Mouse (Mus musculus) urinary bladder, postnatal 25 days (tissue): ENCODE measurements at regions not wholly inside any gene's neighbourhood (a gene's known extent, or its start where the extent isn't known, plus 50 kb on each side); places are given as distances from the start of the nearest gene placed in this dataset.

Source experiments
- DNase-seq: peaks from one replicate; pipeline ENCODE4 v3.0.0; 2022; ENCODE audit warnings: low spot score

GRCm38 (mm10) chr11:23170813-23171212 is 85.0 kb upstream of the Xpo1 start:
- DNase-seq: no peak

GRCm38 (mm10) chr11:23171760-23172159 is 84.1 kb upstream of the Xpo1 start:
- no peak for DNase-seq

GRCm38 (mm10) chr11:23181647-23182046 is 74.2 kb upstream of the Xpo1 start:
- no peak for DNase-seq

GRCm38 (mm10) chr11:23185211-23185610 is 70.6 kb upstream of the Xpo1 start:
- no peak for DNase-seq

DNA sequence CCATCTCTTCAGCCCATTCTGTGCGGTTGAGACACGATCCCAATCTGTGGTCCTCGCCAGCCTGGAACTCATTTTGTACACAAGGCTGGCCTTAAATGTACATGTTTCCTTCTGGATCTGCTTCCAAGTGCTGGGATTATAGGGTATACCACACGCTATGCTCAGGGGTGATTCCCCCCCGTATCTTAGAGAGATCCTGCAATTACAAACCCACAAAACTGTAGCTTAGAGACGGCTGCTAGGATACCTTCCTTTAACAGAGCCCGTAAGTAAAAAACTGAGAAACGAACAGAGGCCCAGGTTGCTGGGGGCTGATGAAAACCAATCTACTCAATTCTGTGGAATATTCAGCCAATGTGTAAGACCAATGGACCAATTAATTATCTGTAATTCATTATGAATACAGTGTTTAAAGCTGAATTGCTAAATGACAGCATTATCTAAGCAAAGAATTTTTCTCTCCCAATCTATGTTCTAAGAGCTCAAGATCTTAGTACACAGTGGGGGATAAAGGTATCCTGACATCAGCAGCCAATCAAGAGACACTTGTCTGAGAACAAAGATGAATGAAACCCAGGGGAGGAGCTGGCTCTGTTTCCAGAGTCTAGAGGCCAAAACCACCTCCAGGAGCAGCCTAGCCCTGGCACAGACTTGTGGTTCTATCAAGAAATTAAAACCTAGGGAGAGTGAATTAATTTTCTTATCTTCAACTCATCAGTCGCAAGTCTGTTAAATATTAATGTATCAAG is 54.0 kb upstream of the Xpo1 start:
- no peak for DNase-seq

DNA sequence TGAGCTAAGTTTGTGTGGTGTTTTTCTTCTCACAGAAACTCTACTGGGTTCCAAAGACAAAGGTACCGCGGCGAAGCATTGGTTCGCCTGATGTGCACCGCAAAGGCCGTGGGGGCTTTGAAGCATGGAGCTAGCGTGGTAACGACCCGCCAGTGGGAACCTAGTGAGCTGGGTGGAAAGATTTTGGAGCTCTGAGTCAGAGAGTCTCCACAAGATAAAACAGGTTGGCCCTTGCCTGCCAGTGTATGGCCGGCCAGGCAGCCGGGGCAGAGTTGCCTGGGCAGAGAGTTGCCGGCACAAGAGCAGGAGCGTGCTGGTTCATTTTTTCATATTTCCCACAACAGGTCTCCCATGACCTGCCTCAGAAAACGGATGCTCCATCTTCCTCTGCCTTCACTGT is 52.3 kb upstream of the Xpo1 start:
- DNase-seq: no peak

GRCm38 (mm10) chr11:23204041-23204440 is 51.8 kb upstream of the Xpo1 start:
- DNase-seq: no peak
